ENCODE assay signal across 25 mouse cellular contexts in the genomic region with DNA sequence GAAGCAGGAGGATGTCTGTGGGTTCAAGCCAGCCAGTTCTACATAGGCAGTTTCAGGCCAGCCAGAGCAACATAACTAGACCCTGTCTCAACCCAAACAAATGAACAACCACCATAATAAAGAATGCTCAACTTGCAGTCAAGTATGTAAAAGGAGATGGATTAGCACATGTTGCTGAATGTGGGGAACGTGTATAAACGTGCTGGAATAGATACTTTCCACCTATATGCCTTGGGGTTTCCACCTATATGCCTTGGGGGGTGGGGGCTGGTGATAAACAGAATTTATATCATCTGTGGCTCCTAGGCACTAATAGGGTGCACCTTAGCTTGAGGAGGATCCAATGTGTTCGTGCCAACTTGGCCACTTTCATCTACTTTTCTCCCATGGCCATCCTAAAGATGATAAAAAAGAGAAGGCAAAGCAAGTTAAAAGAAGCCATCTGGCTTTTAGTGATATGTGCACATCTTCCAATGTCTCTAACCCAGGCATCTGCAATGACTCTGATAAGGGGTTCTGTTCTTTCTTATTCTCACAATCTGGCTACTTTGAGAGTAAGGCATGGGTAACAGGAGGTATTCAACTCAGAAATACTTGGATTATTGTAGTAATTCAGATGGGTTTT. TPM values are rescaled to one million over a fixed set of nuclear protein-coding genes. Genes with fewer than 3 reads are reported as not detected.
DNase-seq lines count a peak whose midpoint lies in the region; ATAC-seq and TF ChIP-seq lines count a peak whose summit lies in the region.
"Had no signal": no experiment of that assay in that cellular context is flagged by ENCODE, and none has a peak within 500 bp of the region (broad histone marks: within the 10 kb centered on the region; RNA-seq: fewer than 3 reads in every experiment).

No protein-coding gene starts in this region.

- H3K36me3 ChIP-seq in MEL (ENCODE audit: control insufficient read depth in 1 of 2, insufficient read depth in 2 of 2, low read length in 2 of 2) = peaks cover 2 to 55% of the 10 kb centered on the region in 2 experiments
- peaks cover 18% of the 10 kb centered on the region for H3K36me3 ChIP-seq in liver, embryonic 16.5 days (ENCODE audit: control insufficient read depth, insufficient read depth)
- peaks cover 3% of the 10 kb centered on the region; the same call in 1 of the 2 replicates for H3K36me3 ChIP-seq in forebrain, embryonic 11.5 days (ENCODE audit: control insufficient read depth, insufficient read depth, low read length)

- no peak overlapping the region; a peak in 1 of 4 replicates for H3K4me3 ChIP-seq in MEL (ENCODE audit: control insufficient read depth in 1 of 2, insufficient read depth in 1 of 2, low read depth in 2 of 2, low read length in 2 of 2)
- H3K4me3 ChIP-seq in liver, embryonic 16.5 days (ENCODE audit: low read depth, low read length) = no peak overlapping the region
- no peak overlapping the region for H3K4me3 ChIP-seq in forebrain, embryonic 11.5 days (ENCODE audit: low read depth, low read length)
- H3K4me3 ChIP-seq: hindbrain, embryonic 15.5 days; layer of hippocampus, adult 2 months; megakaryocyte, embryonic 14.5 days; neural tube, embryonic 12.5 days had no signal

- TF ChIP-seq POLR2A in MEL (IDR thresholded peaks at IDR 0.05; ENCODE audit: control insufficient read depth in 1 of 2, insufficient read depth in 1 of 2, low read depth in 1 of 2, low read length in 2 of 2, poor library complexity in 1 of 2) = no peak

- H3K4me1 ChIP-seq in MEL (ENCODE audit: control insufficient read depth in 1 of 2, insufficient read depth in 2 of 2, low read length in 2 of 2) = peaks cover 32 to 50% of the 10 kb centered on the region in 2 experiments
- H3K4me1 ChIP-seq in liver, embryonic 16.5 days (ENCODE audit: control insufficient read depth, low read depth, low read length) = peaks cover 51% of the 10 kb centered on the region
- H3K4me1 ChIP-seq in forebrain, embryonic 11.5 days (replicated peaks; ENCODE audit: control insufficient read depth, insufficient read depth, low read length) = no peaks in the 10 kb centered on the region

- no peaks in the 10 kb centered on the region for H3K27me3 ChIP-seq in MEL (ENCODE audit: control insufficient read depth in 1 of 2, insufficient read depth in 2 of 2, low read length in 2 of 2)
- H3K27me3 ChIP-seq in liver, embryonic 16.5 days (ENCODE audit: control insufficient read depth, insufficient read depth, low read depth, low read length) = no peaks in the 10 kb centered on the region
- H3K27me3 ChIP-seq in forebrain, embryonic 11.5 days (ENCODE audit: control insufficient read depth, insufficient read depth, low read length) = no peaks in the 10 kb centered on the region
- H3K27me3 ChIP-seq: hindbrain, embryonic 15.5 days; megakaryocyte, embryonic 14.5 days; neural tube, embryonic 12.5 days had no signal

- TF ChIP-seq EP300 in MEL (IDR thresholded peaks at IDR 0.05; ENCODE audit: low read depth in 1 of 2, low read length in 2 of 2) = peak; percentile 98

- peaks cover 2% of the 10 kb centered on the region; the same call in 1 of the 2 replicates for H3K79me2 ChIP-seq in MEL (ENCODE audit: control insufficient read depth, insufficient read depth, low read length, poor library complexity)

- H3K4me2 ChIP-seq in liver, embryonic 16.5 days (ENCODE audit: low read depth, low read length) = peak overlapping the region; percentile 45
- no peak overlapping the region for H3K4me2 ChIP-seq in forebrain, embryonic 11.5 days (ENCODE audit: low read depth, low read length, severe bottlenecking)
- H3K4me2 ChIP-seq: hindbrain, embryonic 15.5 days; neural tube, embryonic 12.5 days had no signal

- H3K9ac ChIP-seq in MEL (ENCODE audit: control insufficient read depth, low read depth, low read length, poor library complexity, severe bottlenecking) = no peak overlapping the region
- H3K9ac ChIP-seq in liver, embryonic 16.5 days (ENCODE audit: low read depth, low read length) = no peak overlapping the region
- H3K9ac ChIP-seq in forebrain, embryonic 11.5 days (ENCODE audit: low read length) = no peak overlapping the region
- H3K9ac ChIP-seq: hindbrain, embryonic 15.5 days; neural tube, embryonic 12.5 days had no signal

- peak; percentile 85 for ATAC-seq in liver, embryonic 16.5 days (ENCODE audit: low read depth)
- no peak for ATAC-seq in forebrain, embryonic 11.5 days (replicated peaks; ENCODE audit: low FRiP score)
- ATAC-seq: forebrain, embryonic 14.5 days had no signal

- no peak for TF ChIP-seq RAD21 in MEL (IDR thresholded peaks at IDR 0.05; ENCODE audit: low read depth, low read length)

- peak overlapping the region; percentile 95 for H3K27ac ChIP-seq in MEL (ENCODE audit: control insufficient read depth, low read depth, low read length)
- peak overlapping the region; percentile 90 for H3K27ac ChIP-seq in liver, embryonic 16.5 days (ENCODE audit: low read length)
- H3K27ac ChIP-seq in forebrain, embryonic 11.5 days (ENCODE audit: low read depth, low read length) = no peak overlapping the region
- H3K27ac ChIP-seq: hindbrain, embryonic 15.5 days; layer of hippocampus, adult 2 months; neural tube, embryonic 12.5 days had no signal

- DNase-seq in MEL (ENCODE audit: low read depth, low spot score) = peak; percentile 87
- DNase-seq in c-Kit-positive CD71-positive TER-119-negative erythroid progenitor cells, embryonic 14.5 days (ENCODE audit: low read depth) = peak; percentile 77
- DNase-seq in liver = peak; percentile 39
- no peak for DNase-seq in lung, postnatal 4 days
- no peak for DNase-seq in lung, postnatal 25 days (ENCODE audit: low spot score)
- DNase-seq in forebrain, embryonic 11.5 days (ENCODE audit: low spot score) = no peak
- DNase-seq: adrenal gland, postnatal 10 days; cerebellum, adult 9-11 months; gastrocnemius, postnatal 25 days; kidney, adult 8-10 months; kidney, postnatal 25 days; lung, adult 18-20 months; lung, postnatal 10 days; midbrain, embryonic 14.5 days; right cerebral cortex, postnatal 14 days; spleen, adult 18-20 months; thymus, postnatal 25 days had no signal

- 26% methylated on average over 3 of the region's 3 CpGs for WGBS in liver, embryonic 16.5 days (ENCODE audit: insufficient replicate concordance)
- 87% methylated on average over 3 of the region's 3 CpGs for WGBS in forebrain, embryonic 11.5 days

- TF ChIP-seq CTCF in MEL (IDR thresholded peaks at IDR 0.05 in 2 of 3, conservative IDR thresholded peaks at IDR 0.05 in 1 of 3; ENCODE audit: control insufficient read depth in 1 of 3, insufficient read depth in 1 of 3, low read depth in 2 of 3, low read length in 3 of 3, poor library complexity in 1 of 3, severe bottlenecking in 1 of 3) = no peak

- H3K9me3 ChIP-seq in MEL (replicated peaks; ENCODE audit: insufficient read depth, low read length) = no peaks in the 10 kb centered on the region
- no peaks in the 10 kb centered on the region for H3K9me3 ChIP-seq in liver, embryonic 16.5 days (replicated peaks; ENCODE audit: control insufficient read depth, low read length)
- no peaks in the 10 kb centered on the region for H3K9me3 ChIP-seq in forebrain, embryonic 11.5 days (ENCODE audit: control insufficient read depth, low read length)
- H3K9me3 ChIP-seq: hindbrain, embryonic 15.5 days; megakaryocyte, embryonic 14.5 days; neural tube, embryonic 12.5 days had no signal

TF ChIP-seq in MEL, 35 proteins besides CTCF, POLR2A, EP300 and RAD21 (continues in another document):
- no peak for TF ChIP-seq JUND (IDR thresholded peaks at IDR 0.05; ENCODE audit: low read depth, low read length)
- TF ChIP-seq USF2 (IDR thresholded peaks at IDR 0.05; ENCODE audit: borderline replicate concordance in 1 of 2, insufficient read depth in 1 of 2, low read depth in 1 of 2, low read length in 2 of 2) = no peak
- TF ChIP-seq MAX (IDR thresholded peaks at IDR 0.05; ENCODE audit: low read length) = peak; percentile 68
- TF ChIP-seq ETS1 (IDR thresholded peaks at IDR 0.05; ENCODE audit: low read depth, low read length) = peak; percentile 89
- TF ChIP-seq MXI1 (IDR thresholded peaks at IDR 0.05; ENCODE audit: low read depth, low read length) = no peak
- peak; percentile 99 for TF ChIP-seq TCF12 (IDR thresholded peaks at IDR 0.05; ENCODE audit: low read depth, low read length)
- TF ChIP-seq RCOR1 (IDR thresholded peaks at IDR 0.05; ENCODE audit: low read depth, low read length) = peak; percentile 93
- TF ChIP-seq POLR2AphosphoS2 (IDR thresholded peaks at IDR 0.05; ENCODE audit: low read length) = no peak
- peak; percentile 98 for TF ChIP-seq TAL1 (IDR thresholded peaks at IDR 0.05; ENCODE audit: low read length)
- peak; percentile 74; the same call in 1 of the 2 replicates for TF ChIP-seq MYC (IDR thresholded peaks at IDR 0.05; ENCODE audit: low read depth, low read length)
- TF ChIP-seq GATA1 (IDR thresholded peaks at IDR 0.05; ENCODE audit: low read depth, low read length) = peak; percentile 98
- TF ChIP-seq MAFK (IDR thresholded peaks at IDR 0.05; ENCODE audit: borderline replicate concordance, low read depth, low read length) = peak; percentile 55; the same call in 1 of the 2 replicates
- TF ChIP-seq SIN3A (IDR thresholded peaks at IDR 0.05; ENCODE audit: low read length) = peak; percentile 64
- TF ChIP-seq ZNF384 (IDR thresholded peaks at IDR 0.05; ENCODE audit: low read depth, low read length) = peak; percentile 64; the same call in 1 of the 2 replicates
- no peak for TF ChIP-seq GABPA (IDR thresholded peaks at IDR 0.05; ENCODE audit: low read depth, low read length)

RNA-seq across cellular contexts. Expression of gene Hsd11b2, which starts 23.6 kb away (rescaled TPM):
- 0.27 TPM in 1 of 2 replicates, not detected in the other for total RNA-seq in MEL (2012; rRNA removed)
- 1 to 10 TPM in 1 of 2 experiments, not detected in 1; 2.1 TPM for polyA plus RNA-seq in MEL (2012; ENCODE audit: insufficient read depth in 1 of 2, insufficient read length in 2 of 2, low read depth in 1 of 2, low replicate concordance in 2 of 2, missing spikeins in 1 of 2)
- 0.34 and 0.66 TPM in 2 replicates for polyA plus RNA-seq in liver, embryonic 16.5 days (2015; fragmentation: Nextera tagmentation; extraction: Ambion mirVana)
- polyA plus RNA-seq in forebrain, embryonic 11.5 days (2014; fragmentation: Nextera tagmentation; extraction: Ambion mirVana) = 13.5 and 13.6 TPM in 2 replicates
- total RNA-seq: hematopoietic stem cell, adult 5-6 weeks; layer of hippocampus, adult 2 months; left cerebral cortex, postnatal 10 days had no signal

RNA-seq across cellular contexts. Expression of gene Atp6v0d1, which starts 23.7 kb away (rescaled TPM):
- 43.0 and 51.1 TPM in 2 replicates for total RNA-seq in MEL (2012; rRNA removed)
- 10 to 100 TPM in 1 of 2 experiments, not detected in 1; 83.8 TPM for polyA plus RNA-seq in MEL (2012; ENCODE audit: insufficient read depth in 1 of 2, insufficient read length in 2 of 2, low read depth in 1 of 2, low replicate concordance in 2 of 2, missing spikeins in 1 of 2)
- 51.0 and 54.0 TPM in 2 replicates for polyA plus RNA-seq in liver, embryonic 16.5 days (2015; fragmentation: Nextera tagmentation; extraction: Ambion mirVana)
- polyA plus RNA-seq in forebrain, embryonic 11.5 days (2014; fragmentation: Nextera tagmentation; extraction: Ambion mirVana) = 99.2 and 108 TPM in 2 replicates

RNA-seq across cellular contexts. Expression of gene Zdhhc1, which starts 45.4 kb away (rescaled TPM):
- total RNA-seq in MEL (2012; rRNA removed) = 4.7 and 4.9 TPM in 2 replicates
- 10 to 100 TPM in 1 of 2 experiments, not detected in 1; 11.5 TPM for polyA plus RNA-seq in MEL (2012; ENCODE audit: insufficient read depth in 1 of 2, insufficient read length in 2 of 2, low read depth in 1 of 2, low replicate concordance in 2 of 2, missing spikeins in 1 of 2)
- polyA plus RNA-seq in liver, embryonic 16.5 days (2015; fragmentation: Nextera tagmentation; extraction: Ambion mirVana) = 1.6 and 2.2 TPM in 2 replicates
- polyA plus RNA-seq in forebrain, embryonic 11.5 days (2014; fragmentation: Nextera tagmentation; extraction: Ambion mirVana) = 20.2 and 24.6 TPM in 2 replicates

Comparison
In these comparisons a context has a peak if more than half of its experiments do, and no peak if none do; other contexts are left out.
1. DNase-seq: peak in MEL (single experiment), c-Kit-positive CD71-positive TER-119-negative erythroid progenitor cells, embryonic 14.5 days (single experiment) and liver (single experiment); none in lung, postnatal 4 days (0 of 2), lung, postnatal 25 days (single experiment) and forebrain, embryonic 11.5 days (single experiment).